Mouse (Mus musculus) lung, embryonic 15.5 days (tissue): Measurements from ENCODE around the gene Itgax. TPM values are rescaled to one million over a fixed set of nuclear protein-coding genes. Genes with fewer than 3 reads are reported as not detected.

Experiments used
- ATAC-seq: fragments of 200-750 bp; cut with Nextera tagmentation; 2 replicates; pipeline ENCODE4 v1.8.0; 2017; ENCODE audit warnings: moderate number of reproducible peaks, borderline replicate concordance; ENCODE audit not compliant: low FRiP score, low TSS enrichment; ENCODE audit errors: extremely low read depth
- H3K27ac ChIP-seq: fragments of 300-500 bp; sonication (generic); 2 replicates; pipeline ENCODE4 v1.5.1; 2015; ENCODE audit warnings: moderate library complexity, mild to moderate bottlenecking, inconsistent platforms
- H3K27me3 ChIP-seq: fragments of 300-500 bp; sonication (generic); 2 replicates; pipeline ENCODE4 v1.6.1; 2015; ENCODE audit warnings: inconsistent platforms
- H3K36me3 ChIP-seq: fragments of 300-500 bp; sonication (generic); 2 replicates; pipeline ENCODE4 v1.6.1; 2015; ENCODE audit warnings: inconsistent platforms
- H3K4me1 ChIP-seq: fragments of 300-500 bp; sonication (generic); 2 replicates; pipeline ENCODE4 v1.6.1; 2015; ENCODE audit warnings: inconsistent platforms
- H3K4me2 ChIP-seq: fragments of 300-500 bp; sonication (generic); 2 replicates; pipeline ENCODE4 v1.6.1; 2015; ENCODE audit warnings: inconsistent platforms, mild to moderate bottlenecking, moderate library complexity
- H3K4me3 ChIP-seq: fragments of 300-500 bp; sonication (generic); 2 replicates; pipeline ENCODE4 v1.5.1; 2015; ENCODE audit warnings: mild to moderate bottlenecking, inconsistent platforms
- H3K9ac ChIP-seq: fragments of 300-500 bp; sonication (generic); 2 replicates; pipeline ENCODE4 v1.6.1; 2015; ENCODE audit warnings: inconsistent platforms
- H3K9me3 ChIP-seq: fragments of 300-500 bp; sonication (generic); 2 replicates; pipeline ENCODE4 v1.6.1; 2016; ENCODE audit warnings: inconsistent platforms
- whole genome bisulfite sequencing: fragments of 180-500 bp; shearing (Covaris S2); methylation state at CpG from one replicate; pipeline ENCODE4 v1.1.7; 2015; 5-methylcytosine and 5-hydroxymethylcytosine counted together
- polyA plus RNA-seq: library from polyadenylated mRNA; unstranded; fragments of >200 nt; fragmentation: Nextera tagmentation; extraction: Ambion mirVana; gene quantifications from 2 replicates; pipeline ENCODE4 v1.2.1, GENCODE M21; 2015

Itgax gene
- 0.05 and 0.19 TPM in 2 replicates for polyA plus RNA-seq

- H3K27ac ChIP-seq: no peak within 1 kb of the TSS
- no peak within 1 kb of the TSS for H3K9ac ChIP-seq
- H3K36me3 ChIP-seq: no peaks in the 10 kb centered on the region
- no peaks in the 10 kb centered on the region for H3K4me1 ChIP-seq
- H3K4me2 ChIP-seq: no peak within 1 kb of the TSS
- ATAC-seq: no peak
- 53% methylated on average over 8 of the region's 8 CpGs for WGBS
- H3K4me3 ChIP-seq: no peak within 1 kb of the TSS
- H3K9me3 ChIP-seq: no peaks in the 10 kb centered on the region
- no peaks in the 10 kb centered on the region for H3K27me3 ChIP-seq
These were observed at the start of gene Itgax for GRCm38 (mm10) chr7:128128741-128129720. Gene Itgax, plus strand, starts transcription at chr7:128129547.

- Histone ChIP-seq H3K9me3 (no peaks in the 10 kb centered on the region), H3K27ac (no peak overlapping the region), H3K27me3 (no peaks in the 10 kb centered on the region), H3K4me2 (no peak overlapping the region), H3K4me3 (no peak overlapping the region), H3K9ac (no peak overlapping the region), H3K4me1 (no peaks in the 10 kb centered on the region), H3K36me3 (no peaks in the 10 kb centered on the region)
- no peak for ATAC-seq
- 76% methylated on average over 8 of the region's 8 CpGs for WGBS
These were observed 49.3 kb upstream of the Itgax start for GRCm38 (mm10) chr7:128080012-128080411.

- no peak overlapping the region for H3K4me2 ChIP-seq
- WGBS: 69% methylated on average over 7 of the region's 7 CpGs
- no peaks in the 10 kb centered on the region for H3K36me3 ChIP-seq
- H3K4me3 ChIP-seq: no peak overlapping the region
- ATAC-seq: no peak
- no peaks in the 10 kb centered on the region for H3K4me1 ChIP-seq
- H3K27me3 ChIP-seq: no peaks in the 10 kb centered on the region
- no peak overlapping the region for H3K27ac ChIP-seq
- no peak overlapping the region for H3K9ac ChIP-seq
- no peaks in the 10 kb centered on the region for H3K9me3 ChIP-seq
These were observed 40.2 kb upstream of the Itgax start for GRCm38 (mm10) chr7:128089141-128089540.

- no peak for ATAC-seq
- Histone ChIP-seq H3K9ac (no peak overlapping the region), H3K4me2 (no peak overlapping the region), H3K4me3 (no peak overlapping the region), H3K27ac (no peak overlapping the region), H3K4me1 (0 out of 2 replicates have a peak, but pooled peaks cover 8% of the 10 kb centered on the region), H3K36me3 (no peaks in the 10 kb centered on the region), H3K9me3 (no peaks in the 10 kb centered on the region), H3K27me3 (no peaks in the 10 kb centered on the region)
- 97% methylated on average over 1 of the region's 1 CpGs for WGBS
These were observed 31.2 kb upstream of the Itgax start for GRCm38 (mm10) chr7:128098135-128098534.

GRCm38 (mm10) chr7:128100742-128101357 is 28.5 kb upstream of the Itgax start:
- H3K9ac ChIP-seq: no peak overlapping the region
- H3K4me1 ChIP-seq: 0 out of 2 replicates have a peak, but pooled peaks cover 8% of the 10 kb centered on the region
- no peaks in the 10 kb centered on the region for H3K36me3 ChIP-seq
- H3K9me3 ChIP-seq: no peaks in the 10 kb centered on the region
- H3K27ac ChIP-seq: no peak overlapping the region
- 75% methylated on average over 2 of the region's 2 CpGs for WGBS
- no peak for ATAC-seq
- no peaks in the 10 kb centered on the region for H3K27me3 ChIP-seq
- H3K4me2 ChIP-seq: no peak overlapping the region
- no peak overlapping the region for H3K4me3 ChIP-seq

GRCm38 (mm10) chr7:128105246-128105645 is 24.1 kb upstream of the Itgax start:
- no peaks in the 10 kb centered on the region for H3K4me1 ChIP-seq
- H3K9ac ChIP-seq: no peak overlapping the region
- 46% methylated on average over 4 of the region's 4 CpGs for WGBS
- H3K27me3 ChIP-seq: no peaks in the 10 kb centered on the region
- no peak overlapping the region for H3K27ac ChIP-seq
- no peak for ATAC-seq
- H3K4me2 ChIP-seq: no peak overlapping the region
- no peak overlapping the region for H3K4me3 ChIP-seq
- H3K36me3 ChIP-seq: no peaks in the 10 kb centered on the region
- no peaks in the 10 kb centered on the region for H3K9me3 ChIP-seq

- Histone ChIP-seq H3K4me2 (no peak overlapping the region), H3K36me3 (no peaks in the 10 kb centered on the region), H3K4me3 (no peak overlapping the region), H3K9ac (no peak overlapping the region), H3K27me3 (no peaks in the 10 kb centered on the region), H3K4me1 (no peaks in the 10 kb centered on the region), H3K27ac (no peak overlapping the region), H3K9me3 (no peaks in the 10 kb centered on the region)
- ATAC-seq: no peak
- 80% methylated on average over 7 of the region's 7 CpGs for WGBS
These were observed 21.9 kb upstream of the Itgax start for GRCm38 (mm10) chr7:128107462-128107861.

GRCm38 (mm10) chr7:128110314-128110713 is 19.0 kb upstream of the Itgax start:
- ATAC-seq: no peak
- 46% methylated on average over 2 of the region's 2 CpGs for WGBS
- Histone ChIP-seq H3K4me1 (no peaks in the 10 kb centered on the region), H3K9me3 (no peaks in the 10 kb centered on the region), H3K9ac (no peak overlapping the region), H3K27me3 (no peaks in the 10 kb centered on the region), H3K4me3 (no peak overlapping the region), H3K4me2 (no peak overlapping the region), H3K27ac (no peak overlapping the region), H3K36me3 (no peaks in the 10 kb centered on the region)

- H3K4me2 ChIP-seq: no peak overlapping the region
- 87% methylated on average over 11 of the region's 11 CpGs for WGBS
- H3K9ac ChIP-seq: no peak overlapping the region
- no peaks in the 10 kb centered on the region for H3K27me3 ChIP-seq
- no peak overlapping the region for H3K27ac ChIP-seq
- no peak for ATAC-seq
- H3K9me3 ChIP-seq: no peaks in the 10 kb centered on the region
- no peak overlapping the region for H3K4me3 ChIP-seq
- no peaks in the 10 kb centered on the region for H3K4me1 ChIP-seq
- H3K36me3 ChIP-seq: no peaks in the 10 kb centered on the region
These were observed 17.2 kb upstream of the Itgax start for GRCm38 (mm10) chr7:128112131-128112530.

- 88% methylated on average over 11 of the region's 11 CpGs for whole genome bisulfite sequencing
These were observed 14.8 kb upstream of the Itgax start for GRCm38 (mm10) chr7:128114371-128115105.

GRCm38 (mm10) chr7:128115211-128115958 is 14.0 kb upstream of the Itgax start:
- no peak for ATAC-seq
- Histone ChIP-seq H3K4me2 (no peak overlapping the region), H3K36me3 (no peaks in the 10 kb centered on the region), H3K9ac (no peak overlapping the region), H3K27me3 (no peaks in the 10 kb centered on the region), H3K9me3 (no peaks in the 10 kb centered on the region), H3K4me1 (no peaks in the 10 kb centered on the region), H3K4me3 (no peak overlapping the region), H3K27ac (no peak overlapping the region)
- 71% methylated on average over 5 of the region's 5 CpGs for WGBS

More at GRCm38 (mm10) chr7:128114371-128115105, 14.8 kb upstream of the Itgax start:
- Histone ChIP-seq H3K9ac (no peak overlapping the region), H3K9me3 (no peaks in the 10 kb centered on the region), H3K4me2 (no peak overlapping the region), H3K4me3 (no peak overlapping the region), H3K36me3 (no peaks in the 10 kb centered on the region), H3K27me3 (no peaks in the 10 kb centered on the region), H3K27ac (no peak overlapping the region), H3K4me1 (no peaks in the 10 kb centered on the region)
- no peak for ATAC-seq
